Mouse (Mus musculus) thymus, adult 2 months (tissue): Measurements from ENCODE around the gene Ferd3l.

Experiments
- CTCF ChIP-seq: fragments of 200-500 bp; IDR thresholded peaks from 2 replicates; pipeline ENCODE4 v1.5.1; 2012; ENCODE audit warnings: mild to moderate bottlenecking, control low read depth, low read length, moderate library complexity, borderline replicate concordance; ENCODE audit not compliant: control insufficient read depth, poor library complexity, insufficient read depth; ENCODE audit errors: extremely low read depth
- POLR2A ChIP-seq: fragments of 200-500 bp; IDR thresholded peaks from 2 replicates; pipeline ENCODE4 v1.6.1; 2012; ENCODE audit warnings: mild to moderate bottlenecking, low read length, control low read depth, moderate library complexity; ENCODE audit not compliant: control insufficient read depth, poor library complexity, insufficient read depth; ENCODE audit errors: extremely low read depth

GRCm38 (mm10) chr12:33954931-33955565, 26.8 kb downstream of the Ferd3l start:
- TF ChIP-seq CTCF (no peak), POLR2A (no peak)
